Mouse (Mus musculus): ENCODE results near the gene Fam131b. TPM values are rescaled to one million over a fixed set of nuclear protein-coding genes. Genes with fewer than 3 reads are reported as not detected.

The Fam131b gene
- polyA plus RNA-seq, 1 experiment from 2014 or later: 7.2 TPM

- WGBS: 76% methylated on average over 5 of the region's 5 CpGs
- no peaks in the 10 kb centered on the region for H3K27me3 ChIP-seq (ENCODE audit: control insufficient read depth, insufficient read depth, low read length)
- H3K4me1 ChIP-seq (replicated peaks; ENCODE audit: control insufficient read depth, insufficient read depth, low read length): no peaks in the 10 kb centered on the region
- no peak for DNase-seq (ENCODE audit: low spot score)
- ATAC-seq (ENCODE audit: low FRiP score): no peak
- no peaks in the 10 kb centered on the region for H3K9me3 ChIP-seq (ENCODE audit: control insufficient read depth, low read length)
- H3K4me2 ChIP-seq (replicated peaks): no peak overlapping the region
- H3K9ac ChIP-seq: no peak overlapping the region
- H3K27ac ChIP-seq: no peak overlapping the region
- no peak overlapping the region for H3K4me3 ChIP-seq (replicated peaks; ENCODE audit: low read length)
- no peaks in the 10 kb centered on the region for H3K36me3 ChIP-seq (replicated peaks; ENCODE audit: control insufficient read depth, insufficient read depth)
Observed at GRCm38 (mm10) chr6:42339981-42340380, 15.5 kb upstream of the Fam131b start.

GRCm38 (mm10) chr6:42339189-42339588 lies 14.7 kb upstream of the Fam131b start:
- no peaks in the 10 kb centered on the region for H3K36me3 ChIP-seq (replicated peaks; ENCODE audit: control insufficient read depth, insufficient read depth)
- no peak overlapping the region for H3K27ac ChIP-seq
- 90% methylated on average over 2 of the region's 2 CpGs for WGBS
- no peaks in the 10 kb centered on the region for H3K4me1 ChIP-seq (replicated peaks; ENCODE audit: control insufficient read depth, insufficient read depth, low read length)
- H3K9me3 ChIP-seq (ENCODE audit: control insufficient read depth, low read length): no peaks in the 10 kb centered on the region
- ATAC-seq (ENCODE audit: low FRiP score) (no peak), DNase-seq (ENCODE audit: low spot score) (no peak)
- no peak overlapping the region for H3K4me2 ChIP-seq (replicated peaks)
- H3K27me3 ChIP-seq (ENCODE audit: control insufficient read depth, insufficient read depth, low read length): no peaks in the 10 kb centered on the region
- no peak overlapping the region for H3K4me3 ChIP-seq (replicated peaks; ENCODE audit: low read length)
- no peak overlapping the region for H3K9ac ChIP-seq

DNA sequence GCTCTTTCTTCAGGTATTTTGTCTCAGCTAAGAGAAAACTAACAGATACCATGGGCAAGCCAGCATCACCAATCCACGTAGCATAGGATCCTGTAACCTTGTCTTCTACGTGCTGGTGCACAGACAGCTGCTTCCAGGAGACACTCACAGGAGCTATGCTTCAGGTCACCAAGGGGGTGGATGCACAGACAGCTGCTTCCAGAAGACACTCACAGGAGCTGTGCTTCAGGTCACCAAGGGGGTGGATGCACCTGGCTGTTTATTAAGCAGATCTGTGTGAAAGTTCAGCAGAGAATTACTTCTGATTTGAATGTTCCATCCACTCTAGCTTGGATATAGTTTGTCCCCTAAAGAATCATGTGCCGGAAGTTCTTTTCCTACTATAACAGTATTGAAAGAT lies 6.5 kb upstream of the Fam131b start:
- Histone ChIP-seq H3K27me3 (ENCODE audit: control insufficient read depth, insufficient read depth, low read length) (no peaks in the 10 kb centered on the region), H3K9me3 (ENCODE audit: control insufficient read depth, low read length) (no peaks in the 10 kb centered on the region), H3K36me3 (replicated peaks; ENCODE audit: control insufficient read depth, insufficient read depth) (no peaks in the 10 kb centered on the region), H3K4me1 (replicated peaks; ENCODE audit: control insufficient read depth, insufficient read depth, low read length) (no peaks in the 10 kb centered on the region), H3K4me3 (replicated peaks; ENCODE audit: low read length) (no peak overlapping the region), H3K4me2 (replicated peaks) (no peak overlapping the region), H3K27ac (no peak overlapping the region), H3K9ac (no peak overlapping the region)
- DNase-seq (ENCODE audit: low spot score) (no peak), ATAC-seq (ENCODE audit: low FRiP score) (no peak)
- WGBS: 94% methylated on average over 3 of the region's 3 CpGs

GRCm38 (mm10) chr6:42330216-42330615 lies 5.8 kb upstream of the Fam131b start:
- WGBS: 80% methylated on average over 3 of the region's 3 CpGs
- no peak for ATAC-seq (ENCODE audit: low FRiP score)

DNA sequence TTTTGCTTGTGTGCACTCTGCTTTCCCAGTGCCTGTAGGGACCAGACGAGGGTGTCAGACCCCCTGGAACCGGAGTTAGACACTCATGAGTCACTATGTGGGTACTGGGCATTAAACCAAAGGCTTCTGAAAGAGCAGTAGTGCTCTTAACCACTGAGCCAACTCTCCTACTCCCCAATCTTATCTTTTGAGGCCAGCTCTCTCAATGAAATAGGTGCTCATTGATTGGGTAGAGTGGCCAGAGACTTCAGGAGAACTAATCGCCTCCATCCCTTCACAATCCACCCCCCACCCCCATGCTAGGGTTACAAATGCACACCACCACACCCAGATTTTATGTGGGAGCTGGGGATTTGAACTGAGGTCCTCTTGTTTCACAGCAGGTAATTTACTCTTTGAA lies 4.3 kb upstream of the Fam131b start:
- no peak overlapping the region for H3K27ac ChIP-seq
- H3K27me3 ChIP-seq (ENCODE audit: control insufficient read depth, insufficient read depth, low read length): no peaks in the 10 kb centered on the region
- H3K4me2 ChIP-seq (replicated peaks): no peak overlapping the region
- no peaks in the 10 kb centered on the region for H3K9me3 ChIP-seq (ENCODE audit: control insufficient read depth, low read length)
- no peak overlapping the region for H3K4me3 ChIP-seq (replicated peaks; ENCODE audit: low read length)
- no peaks in the 10 kb centered on the region for H3K4me1 ChIP-seq (replicated peaks; ENCODE audit: control insufficient read depth, insufficient read depth, low read length)
- H3K36me3 ChIP-seq (replicated peaks; ENCODE audit: control insufficient read depth, insufficient read depth): no peaks in the 10 kb centered on the region
- no peak for ATAC-seq (ENCODE audit: low FRiP score)
- 87% methylated on average over 3 of the region's 3 CpGs for WGBS
- no peak for DNase-seq (ENCODE audit: low spot score)
- no peak overlapping the region for H3K9ac ChIP-seq

More at GRCm38 (mm10) chr6:42330216-42330615, 5.8 kb upstream of the Fam131b start:
- Histone ChIP-seq H3K9me3 (ENCODE audit: control insufficient read depth, low read length) (no peaks in the 10 kb centered on the region), H3K36me3 (replicated peaks; ENCODE audit: control insufficient read depth, insufficient read depth) (no peaks in the 10 kb centered on the region), H3K27ac (no peak overlapping the region), H3K4me1 (replicated peaks; ENCODE audit: control insufficient read depth, insufficient read depth, low read length) (no peaks in the 10 kb centered on the region), H3K4me3 (replicated peaks; ENCODE audit: low read length) (no peak overlapping the region), H3K9ac (no peak overlapping the region), H3K27me3 (ENCODE audit: control insufficient read depth, insufficient read depth, low read length) (no peaks in the 10 kb centered on the region), H3K4me2 (replicated peaks) (no peak overlapping the region)
- no peak for DNase-seq (ENCODE audit: low spot score)

- ATAC-seq (ENCODE audit: low FRiP score) (no peak), DNase-seq (ENCODE audit: low spot score) (no peak)
- Histone ChIP-seq H3K4me3 (replicated peaks; ENCODE audit: low read length) (no peak overlapping the region), H3K9ac (no peak overlapping the region), H3K4me1 (replicated peaks; ENCODE audit: control insufficient read depth, insufficient read depth, low read length) (peaks cover 16% of the 10 kb centered on the region), H3K4me2 (replicated peaks) (no peak overlapping the region), H3K27ac (no peak overlapping the region), H3K27me3 (ENCODE audit: control insufficient read depth, insufficient read depth, low read length) (no peaks in the 10 kb centered on the region), H3K9me3 (ENCODE audit: control insufficient read depth, low read length) (no peaks in the 10 kb centered on the region), H3K36me3 (replicated peaks; ENCODE audit: control insufficient read depth, insufficient read depth) (0 out of 2 replicates have a peak, but pooled peaks cover 1% of the 10 kb centered on the region)
- WGBS: 94% methylated on average over 3 of the region's 3 CpGs
Observed at GRCm38 (mm10) chr6:42326509-42326908, 2.1 kb upstream of the Fam131b start.

- H3K27ac ChIP-seq: peak overlapping the region; percentile 90
- under 1% methylated on average over 7 of the region's 7 CpGs for WGBS
- no peak for ATAC-seq (ENCODE audit: low FRiP score)
Observed at GRCm38 (mm10) chr6:42325268-42325609, 796 bp upstream of the Fam131b start.

DNA sequence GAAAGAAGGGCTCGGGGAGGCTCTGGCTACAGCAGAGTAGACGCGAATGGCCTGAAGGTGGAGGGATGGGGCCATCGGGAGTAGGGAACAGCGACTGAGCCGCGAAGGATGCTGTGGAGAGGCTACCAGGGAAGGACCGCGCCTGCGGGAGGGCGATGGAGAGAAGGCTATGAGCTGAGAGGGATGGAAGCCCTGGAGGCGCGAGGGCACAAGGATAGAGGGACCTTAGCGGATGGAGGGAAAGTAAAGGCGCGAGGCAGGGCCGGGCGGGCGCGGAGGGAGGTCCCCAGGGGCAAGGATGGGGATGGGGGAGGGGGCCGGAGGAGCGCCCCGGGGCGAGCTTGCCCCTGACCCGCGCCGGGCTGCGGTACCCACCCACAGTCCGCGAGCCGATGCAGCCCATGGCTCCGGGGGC lies 369 bp downstream of the Fam131b start:
- Histone ChIP-seq H3K9me3 (ENCODE audit: control insufficient read depth, low read length) (no peaks in the 10 kb centered on the region), H3K36me3 (replicated peaks; ENCODE audit: control insufficient read depth, insufficient read depth) (peaks cover 13% of the 10 kb centered on the region; the same call in 1 of the 2 replicates), H3K9ac (peak overlapping the region; percentile 91), H3K4me1 (replicated peaks; ENCODE audit: control insufficient read depth, insufficient read depth, low read length) (peaks cover 16% of the 10 kb centered on the region), H3K4me3 (replicated peaks; ENCODE audit: low read length) (peak overlapping the region; percentile 76), H3K27ac (peak overlapping the region; percentile 90), H3K4me2 (replicated peaks) (peak overlapping the region; percentile 89), H3K27me3 (ENCODE audit: control insufficient read depth, insufficient read depth, low read length) (no peaks in the 10 kb centered on the region)
- ATAC-seq (ENCODE audit: low FRiP score) (peak; percentile 64), DNase-seq (ENCODE audit: low spot score) (peak; percentile 32)
- WGBS: 2% methylated on average over 19 of the region's 32 CpGs

More at GRCm38 (mm10) chr6:42325268-42325609, 796 bp upstream of the Fam131b start:
- H3K4me1 ChIP-seq (replicated peaks; ENCODE audit: control insufficient read depth, insufficient read depth, low read length): peaks cover 16% of the 10 kb centered on the region
- H3K27me3 ChIP-seq (ENCODE audit: control insufficient read depth, insufficient read depth, low read length): no peaks in the 10 kb centered on the region
- peaks cover 3% of the 10 kb centered on the region; the same call in 1 of the 2 replicates for H3K36me3 ChIP-seq (replicated peaks; ENCODE audit: control insufficient read depth, insufficient read depth)
- peak overlapping the region; percentile 89 for H3K4me2 ChIP-seq (replicated peaks)
- peak; percentile 77 for DNase-seq (ENCODE audit: low spot score)
- peak overlapping the region; percentile 91; the same call in 1 of the 2 replicates for H3K9ac ChIP-seq
- H3K4me3 ChIP-seq (replicated peaks; ENCODE audit: low read length): peak overlapping the region; percentile 76
- no peaks in the 10 kb centered on the region for H3K9me3 ChIP-seq (ENCODE audit: control insufficient read depth, low read length)

GRCm38 (mm10) chr6:42323371-42324066 lies 924 bp downstream of the Fam131b start:
- DNase-seq (ENCODE audit: low spot score) (peak; percentile 28), ATAC-seq (ENCODE audit: low FRiP score) (peak; percentile 51; the same call in 1 of the 2 replicates)
- 1% methylated on average over 28 of the region's 28 CpGs for whole genome bisulfite sequencing
- H3K27ac ChIP-seq: peak overlapping the region; percentile 90
- H3K9me3 ChIP-seq (ENCODE audit: control insufficient read depth, low read length): no peaks in the 10 kb centered on the region
- peak overlapping the region; percentile 76 for H3K4me3 ChIP-seq (replicated peaks; ENCODE audit: low read length)
- H3K36me3 ChIP-seq (replicated peaks; ENCODE audit: control insufficient read depth, insufficient read depth): peaks cover 18% of the 10 kb centered on the region
- peak overlapping the region; percentile 91 for H3K9ac ChIP-seq
- peaks cover 16% of the 10 kb centered on the region for H3K4me1 ChIP-seq (replicated peaks; ENCODE audit: control insufficient read depth, insufficient read depth, low read length)
- H3K27me3 ChIP-seq (ENCODE audit: control insufficient read depth, insufficient read depth, low read length): no peaks in the 10 kb centered on the region
- peak overlapping the region; percentile 89 for H3K4me2 ChIP-seq (replicated peaks)

All from hindbrain, embryonic 14.5 days (tissue).